Mouse (Mus musculus) erythroid progenitor cell, adult 5-6 weeks (primary cell): ENCODE data around the gene Elmo1. TPM values are rescaled to one million over a fixed set of nuclear protein-coding genes. Genes with fewer than 3 reads are reported as not detected.
A peak's percentile ranks its signal among the peaks of the same experiment; 100 is the strongest.

Experiments
- ATAC-seq: replicated peaks from 2 replicates; pipeline ENCODE4 v1.8.0; 2016; ENCODE audit warnings: moderate number of reproducible peaks, mild to moderate bottlenecking, moderate TSS enrichment, inconsistent platforms; ENCODE audit not compliant: poor library complexity, low FRiP score, severe bottlenecking
- total RNA-seq, 2 experiments: library from RNA; stranded (forward) in 1 of 2; stranded (reverse) in 1 of 2; fragments of 150-400 nt in 1 of 2; fragments of 186-747, 209-891 nt in 1 of 2; gene quantifications; 2 replicates each; pipeline versions ENCODE4 v1.2.3 to v1.2.4; 2015 to 2017; ENCODE audit warnings: low replicate concordance in 2 of 2

Elmo1 gene
- total RNA-seq, 2 experiments from 2014 or later = 5.7 to 20.5 TPM

- ATAC-seq = no peak
Observed at GRCm38 (mm10) chr13:20146848-20147247, 56.5 kb downstream of the Elmo1 start.

- ATAC-seq = no peak
Observed at GRCm38 (mm10) chr13:20147736-20148135, 57.3 kb downstream of the Elmo1 start.

GRCm38 (mm10) chr13:20150130-20150835, 59.9 kb downstream of the Elmo1 start:
- ATAC-seq = peak; percentile 85

GRCm38 (mm10) chr13:20151302-20151978, 61.0 kb downstream of the Elmo1 start:
- ATAC-seq = peak; percentile 52

GRCm38 (mm10) chr13:20157059-20157458, 66.7 kb downstream of the Elmo1 start:
- ATAC-seq = no peak

GRCm38 (mm10) chr13:20157529-20157928, 67.1 kb downstream of the Elmo1 start:
- no peak for ATAC-seq

- ATAC-seq = peak; percentile 63
Observed at GRCm38 (mm10) chr13:20163339-20163954, 73.1 kb downstream of the Elmo1 start.

GRCm38 (mm10) chr13:20164837-20165236, 74.4 kb downstream of the Elmo1 start:
- 0 out of 2 replicates have a peak, but pooled peaks have one; percentile 43 for ATAC-seq

GRCm38 (mm10) chr13:20173987-20174654, 83.7 kb downstream of the Elmo1 start:
- ATAC-seq = no peak

- ATAC-seq = no peak
Observed at GRCm38 (mm10) chr13:20174655-20175280, 84.4 kb downstream of the Elmo1 start.

- ATAC-seq = no peak
Observed at GRCm38 (mm10) chr13:20180738-20181137, 90.3 kb downstream of the Elmo1 start.

- no peak for ATAC-seq
Observed at GRCm38 (mm10) chr13:20181321-20181720, 90.9 kb downstream of the Elmo1 start.

- ATAC-seq = no peak
Observed at GRCm38 (mm10) chr13:20182239-20182825, 91.9 kb downstream of the Elmo1 start.

- no peak; the same call in none of the 2 replicates for ATAC-seq
Observed at GRCm38 (mm10) chr13:20183512-20184238, 93.3 kb downstream of the Elmo1 start.

GRCm38 (mm10) chr13:20184239-20185033, 94.0 kb downstream of the Elmo1 start:
- no peak for ATAC-seq

- no peak for ATAC-seq
Observed at GRCm38 (mm10) chr13:20185034-20185846, 94.8 kb downstream of the Elmo1 start.

GRCm38 (mm10) chr13:20185847-20186213, 95.4 kb downstream of the Elmo1 start:
- ATAC-seq = no peak
